Mouse (Mus musculus) frontal cortex, adult (tissue): ENCODE data around the gene Lmtk3.

Source experiments
- ATAC-seq: cut with Nextera tagmentation; 2 replicates; pipeline ENCODE4 v1.9.2; 2017; ENCODE audit warnings: mild to moderate bottlenecking, moderate library complexity, mixed read lengths; ENCODE audit not compliant: low TSS enrichment

Gene Lmtk3

DNA sequence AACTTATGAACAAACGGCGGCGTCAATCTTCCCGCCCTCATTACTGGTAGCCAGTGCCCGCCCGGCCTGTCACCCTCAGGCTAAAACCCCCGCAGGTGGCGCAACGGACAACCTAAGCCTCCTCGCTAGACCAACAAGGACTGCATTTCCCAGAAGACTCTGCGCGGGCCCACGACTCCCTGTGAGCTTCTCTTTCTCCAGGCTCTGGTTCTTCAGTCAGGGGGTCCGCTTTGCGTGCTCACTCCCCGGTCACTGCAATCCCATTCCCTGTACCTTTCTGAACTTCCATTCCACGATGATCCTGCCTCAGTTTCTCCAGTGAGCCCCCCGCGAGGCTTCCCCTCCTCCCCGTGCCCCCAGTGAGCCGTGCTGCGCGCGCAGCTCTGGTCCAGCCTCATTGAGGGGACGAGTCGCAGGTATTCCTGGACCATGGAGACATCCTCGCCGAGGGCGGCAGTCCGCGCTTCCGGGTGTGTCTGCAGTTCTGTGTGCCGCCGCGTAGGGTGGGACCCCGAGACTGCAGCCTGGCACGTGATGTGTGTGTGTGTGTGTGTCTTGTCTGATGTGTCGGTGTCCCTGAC lies at the start of gene Lmtk3:
TSS of gene Lmtk3 (plus strand) at position 228 of the 581 bp plus-strand sequence.
- peak; percentile 38 for ATAC-seq

DNA sequence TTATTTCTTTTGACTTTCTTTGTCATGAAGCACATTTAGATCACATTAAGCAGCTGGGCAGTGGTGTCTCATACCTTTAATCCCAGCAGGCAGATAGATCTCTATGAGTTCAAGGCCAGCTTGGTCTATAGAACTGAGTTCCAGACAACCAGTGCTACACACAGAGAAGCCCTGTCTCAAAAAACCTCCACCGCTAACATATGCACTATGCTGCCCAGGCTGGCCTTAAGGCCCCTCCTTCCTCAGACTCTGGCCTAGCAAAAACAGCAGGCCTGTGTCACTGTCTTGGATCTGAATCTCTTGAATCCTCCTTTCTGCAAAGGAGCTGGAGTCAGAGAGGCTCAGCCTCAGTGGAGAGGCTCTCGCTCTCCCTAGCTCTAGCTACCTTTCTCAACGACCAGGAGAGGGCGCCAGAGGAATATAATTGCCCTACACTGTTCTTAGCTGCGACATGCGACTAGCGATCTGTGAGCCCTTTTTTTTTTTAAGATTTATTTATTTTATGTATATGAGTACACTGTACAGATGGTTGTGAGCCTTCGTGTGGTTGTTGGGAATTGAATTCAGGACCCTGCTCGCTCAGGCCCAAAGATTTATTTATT lies 44.3 kb upstream of the Lmtk3 start:
- ATAC-seq, result peak; percentile 58; the same call in 1 of the 2 replicates

DNA sequence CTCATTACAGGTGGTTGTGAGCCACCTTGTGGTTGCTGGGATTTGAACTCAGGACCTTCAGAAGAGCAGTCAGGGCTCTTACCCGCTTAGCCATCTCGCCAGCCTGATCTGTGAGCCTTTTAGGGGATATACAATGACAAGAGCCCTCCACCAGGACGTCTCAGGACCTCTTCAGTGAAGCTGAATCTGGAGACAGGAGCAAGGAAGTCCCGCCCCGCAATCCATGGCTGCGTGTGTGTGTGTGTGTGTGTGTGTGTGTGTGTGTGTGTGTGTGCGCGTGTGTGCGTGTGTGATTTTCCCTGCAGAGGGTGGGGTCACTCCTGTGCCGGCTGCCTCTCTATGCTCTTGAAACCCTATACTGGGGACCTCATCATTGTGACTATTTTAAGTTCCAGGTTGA lies 43.7 kb upstream of the Lmtk3 start:
- ATAC-seq, result no peak

DNA sequence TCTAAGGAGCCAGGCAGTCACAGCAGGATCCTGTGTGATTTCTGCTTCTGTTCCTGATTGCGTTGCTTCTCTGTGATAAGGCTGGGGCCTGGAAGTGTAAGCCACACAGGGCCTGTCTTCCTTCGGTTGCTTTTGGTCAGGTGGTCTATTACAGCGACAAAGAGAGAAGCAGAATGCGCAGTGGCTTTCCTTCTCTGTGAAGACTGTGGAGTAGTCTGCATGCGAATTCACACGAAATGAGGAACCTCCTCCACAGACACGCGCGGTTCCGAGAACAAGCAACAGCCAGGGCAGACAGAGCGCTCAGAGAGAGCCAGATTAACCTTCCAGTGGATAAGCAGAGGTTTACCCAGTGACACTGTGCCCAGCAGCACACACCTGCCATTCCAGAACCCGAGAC lies 42.2 kb upstream of the Lmtk3 start:
- peak; percentile 41; the same call in 1 of the 2 replicates for ATAC-seq

DNA sequence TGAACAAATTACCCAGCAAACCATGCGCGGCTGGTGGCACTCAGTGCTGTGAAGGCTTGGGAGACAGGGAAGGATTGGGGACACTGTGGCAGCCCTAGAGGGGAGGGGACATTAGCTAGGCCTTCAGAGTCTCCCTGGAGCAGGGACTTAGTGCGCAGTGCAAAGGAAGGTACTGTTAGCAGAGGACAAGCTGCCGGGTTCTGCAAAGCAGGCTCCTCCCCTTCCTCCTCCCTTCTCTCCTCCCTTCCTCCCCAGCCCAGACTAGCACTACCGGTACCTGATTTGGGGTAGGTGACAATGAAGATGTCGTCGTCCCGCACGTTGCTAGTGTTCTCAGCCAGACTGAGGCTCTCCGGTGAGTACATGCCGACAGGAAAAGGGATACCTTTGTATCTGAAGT lies 41.8 kb upstream of the Lmtk3 start:
- peak; percentile 83 for ATAC-seq

DNA sequence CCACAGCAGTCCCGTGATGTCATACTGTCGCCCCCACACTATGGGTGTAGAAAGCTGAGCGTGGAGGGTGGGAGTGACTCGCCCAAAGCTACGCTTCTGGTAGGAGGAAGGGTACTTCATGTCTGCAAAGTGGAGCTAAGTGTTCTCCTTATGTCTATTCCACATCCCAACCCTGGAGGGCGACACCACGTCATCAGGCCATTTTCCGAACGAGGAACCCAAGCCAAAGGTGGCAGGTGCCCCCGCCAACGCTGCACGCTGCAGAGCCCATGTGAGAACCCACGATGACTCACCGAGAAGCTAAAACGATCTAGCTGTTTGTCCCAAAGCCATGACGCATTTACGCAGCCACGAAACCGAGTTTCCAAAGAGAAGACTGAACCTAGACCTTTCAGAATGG lies 41.2 kb upstream of the Lmtk3 start:
- ATAC-seq, result peak; percentile 66

DNA sequence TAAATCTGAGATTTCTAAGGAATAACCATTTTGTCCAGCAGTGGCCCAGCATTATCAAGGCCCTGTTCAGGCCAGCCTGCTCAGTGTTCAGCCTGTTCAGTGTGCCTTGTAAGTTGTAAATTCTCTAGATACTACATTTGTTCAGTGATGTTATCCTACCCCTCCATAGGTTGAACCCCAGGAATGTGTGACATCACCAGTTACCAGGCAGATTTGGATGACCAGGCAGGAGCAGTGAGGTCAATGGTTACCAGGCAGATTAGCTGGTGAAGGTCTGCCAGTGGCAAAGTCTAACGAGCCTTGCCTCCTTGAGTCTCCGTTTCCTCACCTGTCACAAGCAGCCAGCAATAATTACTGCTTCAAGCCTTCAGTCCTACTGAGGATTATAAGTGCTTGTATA lies 39.2 kb upstream of the Lmtk3 start:
- peak; percentile 50; the same call in 1 of the 2 replicates for ATAC-seq

DNA sequence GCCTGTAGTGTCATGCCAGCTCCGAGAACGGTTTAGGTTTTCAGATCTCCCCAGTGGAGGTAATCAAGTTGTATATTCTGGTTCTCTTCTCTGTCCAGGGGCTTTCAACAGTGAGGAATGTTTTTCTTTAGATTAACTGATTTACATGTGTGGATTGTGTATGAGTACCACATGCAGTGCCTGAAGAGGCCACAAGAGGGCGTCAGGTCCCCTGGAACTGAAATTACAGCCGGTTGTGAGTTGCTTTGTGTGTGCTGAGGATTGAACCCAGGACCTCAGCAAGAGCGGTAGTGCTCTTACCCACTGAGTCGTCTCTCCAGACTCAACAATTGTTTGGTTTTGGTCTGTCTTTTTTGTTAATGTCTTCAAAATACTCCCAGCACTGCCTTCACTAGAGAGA lies 37.0 kb upstream of the Lmtk3 start:
- no peak for ATAC-seq

DNA sequence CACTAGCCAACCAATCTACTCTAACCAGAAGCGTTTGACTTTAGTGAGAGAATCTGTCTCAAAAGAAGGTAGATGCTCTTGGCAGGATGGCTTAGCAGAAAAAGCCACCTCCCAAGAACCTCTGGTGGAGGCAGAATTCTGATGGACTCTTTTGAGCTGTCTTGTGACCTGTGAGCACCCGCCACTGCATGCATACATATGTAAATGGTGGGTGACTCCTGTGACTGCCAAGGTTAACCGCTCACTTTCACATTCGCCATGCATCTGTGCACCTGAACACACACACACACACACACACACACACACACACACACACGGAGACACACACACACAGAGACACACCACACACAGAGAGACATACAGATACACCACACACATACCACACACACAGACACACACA lies 36.1 kb upstream of the Lmtk3 start:
- ATAC-seq, result no peak

DNA sequence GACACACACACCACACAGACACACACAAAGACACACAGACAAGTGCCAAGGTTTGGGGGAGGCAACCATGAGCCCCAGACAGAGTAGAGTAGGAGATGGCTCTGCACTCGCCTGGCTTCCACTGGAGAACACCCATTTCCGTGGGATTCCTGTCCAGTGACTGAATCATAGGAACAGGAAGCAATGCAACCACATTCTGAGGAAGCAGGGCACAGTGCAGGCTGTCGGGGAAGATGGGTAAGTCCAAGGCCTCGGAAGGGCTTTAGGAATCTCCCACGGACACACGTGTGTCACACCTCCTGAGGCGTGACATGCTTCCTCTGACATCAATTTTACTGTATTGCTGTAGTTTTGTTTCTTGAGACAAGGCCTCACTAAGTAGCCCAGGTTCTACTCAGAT lies 35.4 kb upstream of the Lmtk3 start:
- no peak for ATAC-seq

DNA sequence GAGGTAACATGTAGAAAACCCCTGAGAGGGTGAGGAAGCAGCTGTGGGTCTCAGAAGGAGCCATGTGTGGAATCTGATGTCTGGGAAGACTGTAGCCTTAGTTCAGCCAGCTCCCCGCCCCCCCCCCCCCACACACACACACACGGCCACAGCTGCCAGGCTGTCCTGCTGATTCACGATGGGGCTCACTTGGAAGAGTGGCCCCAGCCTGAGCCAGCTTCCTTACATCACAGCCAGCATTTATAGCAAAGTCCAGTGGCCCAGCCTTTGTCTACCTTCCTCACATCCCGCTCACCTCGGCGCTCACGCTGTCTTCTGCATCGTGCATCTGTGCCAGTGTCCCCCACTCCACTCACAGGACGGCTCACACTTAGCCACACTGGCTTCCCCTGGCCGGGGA lies 34.1 kb upstream of the Lmtk3 start:
- ATAC-seq, result peak; percentile 62; the same call in 1 of the 2 replicates

DNA sequence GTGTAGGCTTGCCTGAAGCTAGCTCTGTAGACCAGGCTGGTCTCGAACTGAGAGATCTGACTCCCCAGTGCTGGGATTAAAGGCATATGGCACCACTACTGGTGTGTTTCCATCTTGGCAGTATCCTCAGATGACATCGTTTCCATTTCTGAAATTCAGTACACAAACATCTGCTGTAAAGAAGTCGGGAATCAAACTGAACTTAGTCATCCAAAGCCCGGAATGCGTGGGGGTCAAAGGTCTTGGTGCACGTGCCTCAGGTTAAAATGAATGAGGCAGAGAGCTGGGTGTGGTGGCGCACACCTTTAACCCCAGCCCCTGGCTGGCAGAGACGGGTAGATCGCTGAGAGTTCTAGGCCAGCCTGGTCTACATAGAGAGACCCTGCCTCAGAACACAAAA lies 33.4 kb upstream of the Lmtk3 start:
- ATAC-seq, result no peak

DNA sequence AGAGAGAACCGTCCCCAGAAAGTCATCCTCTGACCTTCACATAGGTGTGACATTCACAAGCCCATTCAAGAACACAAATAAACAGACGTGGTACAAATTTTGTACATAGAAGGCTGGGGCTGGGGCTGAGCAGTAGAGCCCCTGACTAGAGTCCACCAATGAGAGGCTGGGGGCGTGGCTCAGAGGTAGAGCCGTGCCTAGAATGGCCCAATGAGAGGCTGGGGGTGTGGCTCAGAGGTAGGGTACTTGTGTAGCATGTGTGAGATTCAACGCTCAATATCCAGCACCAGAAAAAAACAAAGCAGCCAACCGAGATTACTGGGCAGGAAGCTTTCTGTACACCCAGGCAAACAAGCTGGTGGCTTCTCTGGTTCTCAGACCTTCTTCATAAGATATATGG lies 27.8 kb upstream of the Lmtk3 start:
- ATAC-seq, result no peak

DNA sequence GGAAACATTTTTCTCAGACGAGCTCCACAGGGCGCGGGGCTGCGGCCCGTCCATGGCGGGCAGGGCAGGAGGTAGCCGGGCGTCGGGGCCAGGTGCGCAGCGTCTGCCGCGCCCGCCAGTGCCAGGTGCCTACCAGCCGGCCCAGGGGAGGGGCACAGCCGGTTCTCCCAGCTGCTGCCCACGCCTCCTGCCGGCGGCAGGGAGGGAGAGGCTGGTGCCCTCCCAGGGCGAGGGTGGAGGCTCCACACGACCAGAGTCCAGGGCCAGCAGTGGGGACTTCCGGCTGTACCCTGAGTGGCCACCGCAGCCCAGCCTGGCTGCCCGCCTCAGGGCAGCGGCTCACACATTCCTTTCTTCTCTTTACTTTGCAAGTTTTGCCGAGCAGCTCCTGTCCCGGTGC lies 24.1 kb upstream of the Lmtk3 start:
- no peak for ATAC-seq

DNA sequence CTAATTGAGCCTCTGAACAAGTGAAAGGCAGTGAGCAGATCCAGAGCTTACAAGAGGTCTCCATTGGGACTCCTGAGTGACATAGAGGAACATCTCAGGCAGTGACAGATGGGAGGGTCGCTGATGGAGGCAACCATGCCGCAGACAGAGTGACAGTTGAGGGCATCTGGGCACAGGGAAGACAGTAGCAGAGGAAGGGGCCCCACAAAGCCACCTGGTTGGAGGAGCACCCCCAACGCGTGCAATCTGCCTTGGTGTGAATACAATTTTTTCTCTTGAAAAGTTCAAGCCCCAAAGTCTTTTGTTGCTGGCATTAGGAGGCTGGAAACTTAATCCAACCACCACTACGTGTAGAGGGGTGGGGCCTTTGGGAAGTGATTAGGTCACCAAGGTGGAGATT lies 23.4 kb upstream of the Lmtk3 start:
- ATAC-seq, result no peak

DNA sequence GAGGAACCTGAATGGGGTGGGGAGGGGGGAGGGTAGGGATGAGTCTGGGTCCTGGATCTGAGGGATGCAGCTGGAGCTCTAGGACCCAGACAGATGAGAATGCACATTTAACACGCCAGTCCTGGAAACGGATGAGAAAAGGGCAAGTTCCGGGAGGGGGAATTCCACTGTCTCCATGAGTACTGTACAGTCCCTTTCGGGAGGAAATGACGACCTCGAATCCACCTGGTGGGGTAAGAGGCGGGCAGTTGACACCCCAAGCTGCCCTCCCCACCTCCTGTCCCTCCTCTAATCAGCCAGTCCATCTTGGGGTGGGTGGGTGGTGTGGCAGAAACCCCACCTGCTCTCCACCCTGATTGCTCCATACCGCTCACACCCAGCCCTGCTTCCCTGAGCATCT lies 17.5 kb upstream of the Lmtk3 start:
- ATAC-seq, result no peak

DNA sequence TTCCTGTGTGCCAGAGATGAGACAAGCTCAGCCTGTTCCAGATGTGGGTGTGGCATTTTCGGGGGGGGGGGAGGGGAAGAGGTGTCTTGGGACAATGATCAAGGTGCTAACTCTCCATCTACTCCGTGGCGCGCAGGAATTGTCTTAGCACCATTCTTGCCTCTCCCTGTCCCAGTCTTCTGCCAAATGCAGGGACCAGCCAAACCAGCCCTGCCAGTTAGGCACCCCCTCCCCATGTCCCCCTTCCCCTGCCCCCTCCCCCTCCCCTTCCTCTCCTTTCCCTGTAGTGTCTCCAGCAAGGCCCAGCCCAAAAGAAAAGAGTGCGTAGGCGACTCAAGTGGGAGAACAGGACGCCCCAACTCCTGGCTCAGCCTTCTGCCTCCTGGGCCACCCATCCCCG lies 16.8 kb upstream of the Lmtk3 start:
- ATAC-seq, result no peak

DNA sequence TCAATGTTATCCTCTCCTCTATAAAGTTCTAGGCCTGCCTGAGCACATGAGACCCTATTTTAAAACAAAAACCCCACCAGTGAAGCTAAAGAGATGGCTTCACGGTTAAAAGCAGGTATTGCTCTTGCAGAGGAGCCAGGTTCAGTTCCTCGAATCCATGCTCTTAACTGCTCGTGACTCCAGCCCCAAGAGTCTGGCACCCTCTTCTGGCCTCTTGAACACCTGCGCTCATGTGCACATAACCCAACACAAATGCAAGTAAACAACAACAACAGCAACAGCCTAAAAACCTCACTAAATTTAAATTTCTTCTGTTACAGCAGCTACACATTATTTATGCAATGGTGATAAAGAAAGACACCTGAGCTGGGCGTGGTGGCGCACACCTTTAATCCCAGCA lies 16.0 kb upstream of the Lmtk3 start:
- no peak for ATAC-seq

DNA sequence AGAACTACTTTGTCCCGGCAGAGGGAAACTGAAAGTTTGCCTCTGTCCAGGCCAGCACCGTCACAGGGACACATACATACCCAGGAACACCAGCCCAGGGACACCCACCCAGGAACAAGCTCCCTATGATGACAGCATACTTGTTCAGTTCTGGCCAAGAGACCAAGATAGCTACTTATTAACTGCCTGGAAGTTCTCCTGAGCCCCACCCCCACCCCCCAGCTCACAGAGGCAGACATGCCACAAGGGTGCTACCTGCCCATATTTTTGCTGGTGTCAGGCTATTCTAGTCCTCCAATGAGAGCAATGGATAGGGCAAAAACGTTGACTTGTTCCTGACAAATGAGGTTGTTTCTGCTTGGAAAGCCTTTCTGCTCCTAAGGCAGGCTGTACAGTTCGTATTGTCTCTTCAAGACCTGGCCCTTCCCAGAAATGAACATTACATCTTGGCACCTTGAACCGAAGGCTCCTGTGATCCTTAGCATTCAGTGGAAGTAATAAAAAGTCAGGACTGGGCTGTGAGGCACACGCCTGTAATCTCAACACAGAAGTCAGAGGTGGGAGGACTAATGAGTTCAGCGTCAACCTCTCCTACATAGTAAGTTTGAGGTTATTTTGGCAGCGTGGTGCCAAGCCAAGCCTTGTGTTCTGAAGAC lies 13.0 kb upstream of the Lmtk3 start:
- ATAC-seq, result no peak

DNA sequence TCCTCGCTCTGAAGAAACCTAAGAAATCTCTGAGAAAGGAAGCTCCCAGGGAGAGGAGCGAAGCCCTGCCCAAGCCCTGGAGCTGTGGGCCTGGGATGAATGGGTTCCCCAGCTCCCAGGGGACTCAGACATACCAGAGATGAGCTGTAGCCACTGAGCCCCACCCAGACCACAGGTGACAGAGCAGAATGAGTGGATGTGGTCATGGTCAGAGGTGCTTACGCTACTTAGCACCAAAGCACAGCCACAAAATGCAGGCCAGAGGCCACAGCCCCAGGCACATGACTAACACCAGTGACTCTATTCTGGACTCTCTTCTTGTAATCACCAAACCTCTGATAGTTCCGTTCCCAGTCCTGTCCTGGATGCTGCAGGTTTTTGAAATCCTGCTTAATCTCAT lies 12.4 kb upstream of the Lmtk3 start:
- ATAC-seq, result no peak

DNA sequence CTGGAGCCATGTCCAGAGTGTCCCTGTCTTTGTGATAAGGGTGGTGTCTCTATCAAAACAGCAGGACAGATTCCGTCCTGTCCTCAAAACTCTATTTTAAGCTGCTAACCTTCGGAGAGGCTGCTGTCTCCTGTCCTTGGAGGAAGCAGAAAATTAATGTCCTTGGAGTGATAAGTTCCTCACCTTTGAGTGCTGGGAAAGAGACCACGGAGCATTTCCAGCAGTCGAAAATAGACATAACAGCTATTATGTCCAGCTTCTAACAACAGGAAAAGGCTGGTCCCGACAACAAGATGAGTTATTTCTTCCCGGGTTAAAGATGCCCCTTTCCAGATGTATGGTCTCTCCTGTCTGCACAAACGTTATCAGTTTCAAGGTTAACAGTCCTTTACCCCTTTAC lies 8.3 kb upstream of the Lmtk3 start:
- ATAC-seq, result no peak

DNA sequence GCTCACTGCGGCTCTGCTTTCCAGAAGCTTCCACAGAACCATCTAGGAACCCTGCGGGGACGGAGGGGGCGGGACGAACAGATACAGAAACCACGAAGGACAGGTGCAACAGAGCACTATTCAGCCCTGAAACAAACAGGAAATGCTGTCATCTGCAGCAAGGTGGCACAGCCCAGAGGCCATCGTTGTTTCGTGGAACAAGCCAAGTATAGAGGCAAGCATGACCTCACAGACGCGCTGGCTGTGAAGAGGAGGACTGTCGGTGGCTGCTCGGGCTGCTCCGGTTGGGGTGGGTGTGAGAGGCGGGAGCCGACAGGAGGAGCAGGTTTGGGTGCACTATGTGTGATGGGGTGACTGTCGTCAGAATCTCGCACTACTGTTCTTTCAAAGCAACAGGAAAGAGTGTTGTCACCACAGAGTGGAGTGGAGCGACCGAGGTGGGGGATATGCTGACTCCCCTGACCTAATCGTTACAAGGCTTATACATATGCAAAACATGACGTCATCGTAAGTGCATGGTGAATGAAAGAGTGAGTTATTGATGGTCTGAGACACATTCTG lies 4.4 kb upstream of the Lmtk3 start:
- ATAC-seq, result peak; percentile 42; the same call in 1 of the 2 replicates

DNA sequence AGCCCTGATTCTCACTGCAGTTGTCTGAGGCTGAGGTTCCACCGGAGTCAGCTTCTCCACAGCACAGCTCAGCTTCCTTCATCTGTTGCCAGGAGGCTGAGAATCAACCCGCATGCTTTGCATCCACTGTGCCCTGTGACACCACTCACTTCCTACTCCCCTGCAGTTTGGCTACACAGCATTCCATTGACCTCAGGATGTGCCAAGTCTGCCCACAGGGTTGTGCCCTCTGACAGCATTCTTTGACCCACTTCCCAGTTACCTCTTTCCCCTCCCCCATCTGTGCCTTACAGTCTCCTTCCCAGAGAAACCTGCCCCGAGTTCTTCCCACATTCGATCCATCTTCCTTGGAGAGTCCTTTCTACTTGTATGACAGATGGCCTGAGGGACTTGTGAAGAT lies 1.3 kb upstream of the Lmtk3 start:
- ATAC-seq, result no peak
